Mouse (Mus musculus) midbrain, embryonic 12.5 days (tissue): ENCODE measurements at regions not wholly inside any gene's neighbourhood (a gene's known extent, or its start where the extent isn't known, plus 50 kb on each side); places are given as distances from the start of the nearest gene placed in this dataset.
"Not testable (repeated sequence)": the region's sequence is repeated elsewhere in the genome, so short reads cannot be mapped to it uniquely, and the experiment has no call there.

Experiments used
- ATAC-seq: fragments of 200-750 bp; cut with Nextera tagmentation; 2 replicates; pipeline ENCODE4 v1.8.0; 2017; ENCODE audit warnings: low read depth, moderate TSS enrichment, moderate library complexity; ENCODE audit not compliant: low FRiP score
- H3K27ac ChIP-seq: fragments of 300-500 bp; sonication (generic); replicated peaks from 2 replicates; pipeline ENCODE4 v1.5.1; 2016; ENCODE audit warnings: mild to moderate bottlenecking
- H3K27me3 ChIP-seq: fragments of 300-500 bp; sonication (generic); 2 replicates; pipeline ENCODE4 v1.6.1; 2016; ENCODE audit warnings: mild to moderate bottlenecking
- H3K36me3 ChIP-seq: fragments of 300-500 bp; sonication (generic); 2 replicates; pipeline ENCODE4 v1.6.1; 2016
- H3K4me1 ChIP-seq: fragments of 300-500 bp; sonication (generic); 2 replicates; pipeline ENCODE4 v1.6.1; 2016
- H3K4me2 ChIP-seq: fragments of 300-500 bp; sonication (generic); replicated peaks from 2 replicates; pipeline ENCODE4 v1.6.1; 2016; ENCODE audit warnings: mild to moderate bottlenecking, moderate library complexity
- H3K4me3 ChIP-seq: fragments of 300-500 bp; sonication (generic); 2 replicates; pipeline ENCODE4 v1.5.1; 2016; ENCODE audit warnings: mild to moderate bottlenecking
- H3K9ac ChIP-seq: fragments of 300-500 bp; sonication (generic); replicated peaks from 2 replicates; pipeline ENCODE4 v1.6.1; 2016; ENCODE audit warnings: mild to moderate bottlenecking, moderate library complexity
- H3K9me3 ChIP-seq: fragments of 300-500 bp; sonication (generic); 2 replicates; pipeline ENCODE4 v1.6.1; 2016; ENCODE audit warnings: mild to moderate bottlenecking
- WGBS: fragments of 180-500 bp; shearing (Covaris S2); methylation state at CpG from one replicate; pipeline ENCODE4 v1.1.7; 2016; 5-methylcytosine and 5-hydroxymethylcytosine counted together

- no peak overlapping the region for H3K27ac ChIP-seq
- no peaks in the 10 kb centered on the region for H3K9me3 ChIP-seq
- H3K4me2 ChIP-seq, result no peak overlapping the region
- no peak for ATAC-seq
- peaks cover 4% of the 10 kb centered on the region; the same call in 1 of the 2 replicates for H3K4me1 ChIP-seq
- no peak overlapping the region for H3K9ac ChIP-seq
- WGBS, result 92% methylated on average over 5 of the region's 5 CpGs
- H3K4me3 ChIP-seq, result no peak overlapping the region
- H3K36me3 ChIP-seq, result no peaks in the 10 kb centered on the region
- no peaks in the 10 kb centered on the region for H3K27me3 ChIP-seq
These were observed 339.7 kb upstream of the Clnk start for GRCm38 (mm10) chr5:39216326-39216725.

- no peak for ATAC-seq
These were observed 338.4 kb upstream of the Clnk start for GRCm38 (mm10) chr5:39215016-39215415.

GRCm38 (mm10) chr5:39212550-39212949 lies 335.9 kb upstream of the Clnk start:
- Histone ChIP-seq H3K9ac (no peak overlapping the region), H3K36me3 (no peaks in the 10 kb centered on the region), H3K27me3 (no peaks in the 10 kb centered on the region), H3K27ac (no peak overlapping the region), H3K4me3 (no peak overlapping the region), H3K4me2 (no peak overlapping the region), H3K4me1 (peaks cover 4% of the 10 kb centered on the region; the same call in 1 of the 2 replicates), H3K9me3 (no peaks in the 10 kb centered on the region)
- ATAC-seq, result peak; percentile 60; the same call in 1 of the 2 replicates

More at GRCm38 (mm10) chr5:39215016-39215415, 338.4 kb upstream of the Clnk start:
- H3K4me2 ChIP-seq, result no peak overlapping the region
- H3K27ac ChIP-seq, result no peak overlapping the region
- H3K36me3 ChIP-seq, result no peaks in the 10 kb centered on the region
- H3K4me1 ChIP-seq, result peaks cover 4% of the 10 kb centered on the region; the same call in 1 of the 2 replicates
- no peaks in the 10 kb centered on the region for H3K27me3 ChIP-seq
- H3K9ac ChIP-seq, result no peak overlapping the region
- no peaks in the 10 kb centered on the region for H3K9me3 ChIP-seq
- H3K4me3 ChIP-seq, result no peak overlapping the region
- WGBS, result 83% methylated on average over 3 of the region's 3 CpGs

- H3K4me1 ChIP-seq, result no peaks in the 10 kb centered on the region
- no peaks in the 10 kb centered on the region for H3K36me3 ChIP-seq
- no peak for ATAC-seq
- H3K4me2 ChIP-seq, result no peak overlapping the region
- H3K9ac ChIP-seq, result no peak overlapping the region
- no peaks in the 10 kb centered on the region for H3K27me3 ChIP-seq
- no peak overlapping the region for H3K27ac ChIP-seq
- no peaks in the 10 kb centered on the region for H3K9me3 ChIP-seq
- no peak overlapping the region for H3K4me3 ChIP-seq
These were observed 322.2 kb upstream of the Clnk start for GRCm38 (mm10) chr5:39198856-39199255.

- H3K9me3 ChIP-seq, H3K36me3 ChIP-seq, H3K9ac ChIP-seq, H3K4me1 ChIP-seq, ATAC-seq, H3K4me3 ChIP-seq, H3K27me3 ChIP-seq, H3K27ac ChIP-seq, H3K4me2 ChIP-seq: not testable (repeated sequence)
- 83% methylated on average over 2 of the region's 4 CpGs for whole genome bisulfite sequencing
These were observed 314.5 kb upstream of the Clnk start for GRCm38 (mm10) chr5:39191153-39191552.

GRCm38 (mm10) chr5:39181616-39182402 lies 305.2 kb upstream of the Clnk start:
- no peaks in the 10 kb centered on the region for H3K36me3 ChIP-seq
- peak; percentile 78 for ATAC-seq
- H3K9me3 ChIP-seq, result no peaks in the 10 kb centered on the region
- H3K27ac ChIP-seq, result no peak overlapping the region
- no peak overlapping the region for H3K4me2 ChIP-seq
- no peaks in the 10 kb centered on the region for H3K4me1 ChIP-seq
- 74% methylated on average over 2 of the region's 2 CpGs for WGBS
- no peak overlapping the region for H3K9ac ChIP-seq
- no peak overlapping the region for H3K4me3 ChIP-seq
- no peaks in the 10 kb centered on the region for H3K27me3 ChIP-seq

- Histone ChIP-seq H3K4me3 (no peak overlapping the region), H3K9ac (no peak overlapping the region), H3K36me3 (no peaks in the 10 kb centered on the region), H3K27ac (0 out of 2 replicates have a peak overlapping the region, but pooled peaks have one; percentile 7), H3K27me3 (no peaks in the 10 kb centered on the region), H3K4me2 (no peak overlapping the region), H3K4me1 (no peaks in the 10 kb centered on the region), H3K9me3 (no peaks in the 10 kb centered on the region)
- 52% methylated on average over 4 of the region's 4 CpGs for WGBS
- ATAC-seq, result peak; percentile 32; the same call in 1 of the 2 replicates
These were observed 304.4 kb upstream of the Clnk start for GRCm38 (mm10) chr5:39181028-39181427.

GRCm38 (mm10) chr5:39177891-39178290 lies 301.3 kb upstream of the Clnk start:
- no peaks in the 10 kb centered on the region for H3K9me3 ChIP-seq
- 25% methylated on average over 2 of the region's 2 CpGs for WGBS
- H3K9ac ChIP-seq, result no peak overlapping the region
- no peak overlapping the region for H3K27ac ChIP-seq
- no peaks in the 10 kb centered on the region for H3K27me3 ChIP-seq
- H3K36me3 ChIP-seq, result no peaks in the 10 kb centered on the region
- H3K4me2 ChIP-seq, result no peak overlapping the region
- no peak for ATAC-seq
- no peaks in the 10 kb centered on the region for H3K4me1 ChIP-seq
- H3K4me3 ChIP-seq, result no peak overlapping the region

GRCm38 (mm10) chr5:39176906-39177305 lies 300.3 kb upstream of the Clnk start:
- Histone ChIP-seq H3K27ac (no peak overlapping the region), H3K4me1 (no peaks in the 10 kb centered on the region), H3K36me3 (no peaks in the 10 kb centered on the region), H3K4me3 (no peak overlapping the region), H3K4me2 (no peak overlapping the region), H3K27me3 (no peaks in the 10 kb centered on the region), H3K9ac (no peak overlapping the region), H3K9me3 (no peaks in the 10 kb centered on the region)
- 98% methylated on average over 2 of the region's 2 CpGs for WGBS
- no peak for ATAC-seq

- no peak for ATAC-seq
- no peaks in the 10 kb centered on the region for H3K4me1 ChIP-seq
- 89% methylated on average over 3 of the region's 3 CpGs for WGBS
- H3K4me2 ChIP-seq, result no peak overlapping the region
- H3K36me3 ChIP-seq, result no peaks in the 10 kb centered on the region
- no peaks in the 10 kb centered on the region for H3K9me3 ChIP-seq
- no peak overlapping the region for H3K9ac ChIP-seq
- H3K27ac ChIP-seq, result no peak overlapping the region
- no peak overlapping the region for H3K4me3 ChIP-seq
- H3K27me3 ChIP-seq, result no peaks in the 10 kb centered on the region
These were observed 296.9 kb upstream of the Clnk start for GRCm38 (mm10) chr5:39173491-39173890.

GRCm38 (mm10) chr5:39159651-39160050 lies 283.0 kb upstream of the Clnk start:
- no peak for ATAC-seq
- H3K9me3 ChIP-seq, result no peaks in the 10 kb centered on the region
- no peak overlapping the region for H3K27ac ChIP-seq
- no peak overlapping the region for H3K4me2 ChIP-seq
- H3K27me3 ChIP-seq, result no peaks in the 10 kb centered on the region
- WGBS, result 91% methylated on average over 3 of the region's 3 CpGs
- no peaks in the 10 kb centered on the region for H3K36me3 ChIP-seq
- H3K4me3 ChIP-seq, result no peak overlapping the region
- no peak overlapping the region for H3K9ac ChIP-seq
- no peaks in the 10 kb centered on the region for H3K4me1 ChIP-seq

GRCm38 (mm10) chr5:39155763-39156162 lies 279.2 kb upstream of the Clnk start:
- 100% methylated on average over 1 of the region's 1 CpGs for WGBS
- H3K9me3 ChIP-seq, result no peaks in the 10 kb centered on the region
- ATAC-seq, result no peak
- no peaks in the 10 kb centered on the region for H3K4me1 ChIP-seq
- no peaks in the 10 kb centered on the region for H3K27me3 ChIP-seq
- H3K4me3 ChIP-seq, result no peak overlapping the region
- H3K27ac ChIP-seq, result no peak overlapping the region
- H3K36me3 ChIP-seq, result no peaks in the 10 kb centered on the region
- no peak overlapping the region for H3K9ac ChIP-seq
- H3K4me2 ChIP-seq, result no peak overlapping the region

GRCm38 (mm10) chr5:39153291-39153794 lies 276.7 kb upstream of the Clnk start:
- Histone ChIP-seq H3K27me3 (no peaks in the 10 kb centered on the region), H3K9me3 (no peaks in the 10 kb centered on the region), H3K4me1 (no peaks in the 10 kb centered on the region), H3K4me3 (no peak overlapping the region), H3K9ac (no peak overlapping the region), H3K36me3 (no peaks in the 10 kb centered on the region), H3K27ac (no peak overlapping the region), H3K4me2 (no peak overlapping the region)
- ATAC-seq, result no peak
